Mouse (Mus musculus): ENCODE results near the gene Arhgap44.

Gene Arhgap44

DNA sequence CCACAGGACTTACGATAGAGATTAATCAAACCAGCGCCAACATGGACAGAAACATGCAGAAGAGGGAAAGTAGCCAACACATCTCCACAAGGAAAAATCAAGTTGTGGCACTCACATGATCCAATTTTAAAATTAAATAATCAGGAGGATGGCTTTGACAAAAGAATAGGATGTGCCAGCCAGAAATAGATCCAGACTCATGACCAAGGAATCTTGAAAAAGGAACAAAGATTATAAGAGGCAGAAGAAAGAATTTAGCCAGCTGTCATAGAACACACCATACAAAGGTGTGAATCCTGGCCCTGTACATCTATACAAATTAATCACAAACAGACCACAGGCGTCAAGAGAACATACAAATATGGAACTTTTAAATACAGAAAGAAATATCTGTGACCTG, 82.5 kb downstream of the Arhgap44 start:
- DNase-seq, result no peak

DNA sequence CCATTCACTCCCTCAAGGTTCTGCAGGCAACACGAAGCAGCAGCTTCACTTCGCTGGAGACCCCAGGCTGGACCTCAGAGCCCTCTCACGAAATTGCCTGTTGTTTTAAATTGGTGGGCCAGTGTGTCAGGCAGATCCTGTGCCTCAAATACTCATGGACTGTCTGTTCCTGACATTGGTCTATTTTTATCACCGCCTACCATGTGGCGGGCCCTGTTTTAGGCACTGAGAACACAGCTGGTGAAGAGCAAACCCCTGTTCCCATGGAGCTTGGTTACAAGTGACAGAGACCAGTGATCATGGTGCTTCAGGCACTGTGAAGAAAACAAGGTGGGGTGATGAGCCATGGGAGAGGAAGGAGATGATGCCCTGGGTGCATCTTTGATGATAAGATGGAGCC, 93.2 kb downstream of the Arhgap44 start:
- no peak for DNase-seq

DNA sequence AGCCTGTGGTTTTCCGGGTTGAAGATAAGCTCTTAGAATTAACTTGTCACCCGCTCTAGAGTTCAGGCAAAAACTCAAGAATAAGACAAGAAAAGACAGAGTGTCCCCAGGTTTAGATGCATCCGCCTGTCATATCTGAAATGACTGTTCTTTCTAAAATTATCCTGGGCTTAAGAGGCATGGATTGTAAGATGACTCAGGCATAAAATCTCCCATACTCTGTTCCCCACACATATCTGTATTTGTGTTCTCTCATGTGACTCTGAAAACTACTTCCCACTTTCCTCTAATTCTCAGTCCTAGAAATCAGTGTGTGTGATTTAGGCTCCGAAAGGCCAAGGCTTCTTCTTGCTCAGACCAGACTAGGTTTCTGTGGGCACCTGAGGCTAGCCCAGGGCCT, 93.7 kb downstream of the Arhgap44 start:
- no peak for DNase-seq

DNA sequence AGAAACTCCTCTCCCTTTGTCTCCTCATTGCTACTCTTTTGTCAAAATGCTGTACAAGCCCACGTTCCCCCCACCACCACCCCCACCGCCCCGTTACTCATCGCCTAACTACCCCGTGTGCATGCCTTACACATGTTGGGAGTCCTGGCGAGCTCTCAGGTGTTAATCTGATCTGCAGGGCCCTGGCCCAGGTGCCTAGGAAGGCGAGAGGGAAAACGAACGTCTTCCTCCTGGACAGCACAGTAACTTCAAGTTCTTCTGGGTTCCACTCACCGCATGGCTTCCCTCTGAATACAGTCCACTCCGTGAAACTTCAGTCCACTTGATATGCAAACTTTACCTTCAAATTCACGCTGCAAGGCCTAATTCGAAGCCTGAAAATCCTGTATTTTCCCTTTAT, 97.6 kb downstream of the Arhgap44 start:
- DNase-seq, result no peak

DNA sequence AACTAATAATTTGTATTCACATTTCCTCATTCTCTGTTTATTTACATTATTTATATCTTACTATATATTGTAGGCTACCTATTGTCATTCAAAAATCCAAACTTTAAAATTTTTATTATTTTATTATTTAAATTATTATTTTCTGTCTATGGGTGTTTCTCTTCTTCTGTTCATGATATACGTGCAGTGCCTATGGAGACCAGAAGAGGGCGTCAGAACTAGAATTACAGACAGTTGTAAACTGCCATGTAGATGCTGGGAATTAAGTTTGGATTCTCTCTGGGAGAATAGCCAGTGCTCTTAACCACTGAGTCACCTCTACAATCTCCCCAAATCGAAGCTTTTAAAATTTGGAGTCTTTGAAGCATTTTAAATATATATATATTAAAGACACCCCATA, 101.3 kb downstream of the Arhgap44 start:
- peak in 1 of 2 experiments; percentile 47 for DNase-seq

DNA sequence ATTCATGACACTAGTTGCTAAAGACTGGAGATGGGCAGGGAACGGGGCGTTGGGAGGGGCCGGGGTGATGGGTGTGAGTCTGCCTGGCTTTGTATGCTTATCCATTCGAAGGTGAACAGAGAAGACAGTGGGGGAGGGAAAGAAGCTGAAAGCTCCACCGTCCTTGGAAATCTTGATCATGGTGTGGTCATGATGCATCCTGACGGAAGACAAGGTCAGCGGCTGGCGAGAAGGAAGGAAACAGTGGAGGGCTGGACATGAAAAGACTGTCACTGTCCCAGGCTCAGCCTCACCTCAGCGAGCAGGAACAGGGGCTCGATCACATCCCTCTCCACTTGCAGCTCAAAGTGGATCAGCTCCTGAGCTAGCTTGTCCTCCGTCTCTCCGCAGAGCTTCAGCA, 103.2 kb downstream of the Arhgap44 start:
- DNase-seq, result no peak

DNA sequence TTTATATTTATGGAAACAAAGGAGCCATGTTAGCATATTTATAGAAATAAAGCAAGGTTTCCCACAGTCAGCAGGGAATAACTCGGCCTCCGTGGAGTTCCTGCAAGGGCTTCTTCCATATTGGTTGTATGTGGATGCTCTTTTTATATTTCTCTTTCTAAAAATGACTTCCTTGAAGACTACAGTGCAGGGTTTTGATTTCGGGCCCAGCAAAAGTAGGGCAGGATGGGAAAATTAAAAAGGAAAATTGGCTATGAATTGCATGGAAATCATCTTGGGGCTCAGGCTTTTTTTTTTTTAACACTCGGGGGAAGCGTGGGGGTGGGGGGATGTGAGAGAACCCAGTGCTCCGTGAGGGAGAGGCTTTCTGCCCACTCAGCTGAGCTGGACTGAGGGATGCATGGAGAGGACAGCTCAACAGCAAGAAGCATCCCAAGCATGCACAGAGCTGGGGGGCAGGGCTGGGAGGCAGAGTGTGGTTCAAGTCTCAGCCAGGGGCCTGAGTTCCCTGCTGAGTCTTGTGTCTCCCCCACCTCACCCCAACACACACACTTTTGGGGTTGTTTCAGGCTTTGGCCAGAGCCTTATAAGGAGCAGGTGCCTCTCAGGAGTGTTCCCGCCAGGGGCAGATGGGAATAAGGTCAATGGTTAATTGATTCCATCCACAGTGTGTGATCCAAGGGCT, 104.4 kb downstream of the Arhgap44 start:
- no peak for DNase-seq

DNA sequence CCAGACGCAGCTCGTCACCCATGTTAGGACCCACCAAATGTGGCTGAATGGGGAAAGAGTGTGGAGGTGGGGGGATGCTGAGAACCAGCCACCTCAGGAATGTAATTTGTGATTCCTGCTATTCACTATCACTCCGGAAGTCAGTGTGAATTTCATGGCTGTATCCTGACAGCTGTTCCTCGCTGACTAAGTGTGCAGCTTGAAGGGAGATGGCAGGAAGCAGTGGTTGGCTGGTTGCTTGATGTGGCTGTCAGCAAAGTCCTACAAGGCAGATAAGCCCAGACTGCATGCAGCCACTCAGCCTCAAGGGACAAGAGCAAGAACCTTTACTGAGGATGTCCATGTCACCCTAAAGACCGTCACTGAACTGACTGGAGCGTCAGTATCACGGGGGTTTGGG, 107.2 kb downstream of the Arhgap44 start:
- DNase-seq, result no peak

DNA sequence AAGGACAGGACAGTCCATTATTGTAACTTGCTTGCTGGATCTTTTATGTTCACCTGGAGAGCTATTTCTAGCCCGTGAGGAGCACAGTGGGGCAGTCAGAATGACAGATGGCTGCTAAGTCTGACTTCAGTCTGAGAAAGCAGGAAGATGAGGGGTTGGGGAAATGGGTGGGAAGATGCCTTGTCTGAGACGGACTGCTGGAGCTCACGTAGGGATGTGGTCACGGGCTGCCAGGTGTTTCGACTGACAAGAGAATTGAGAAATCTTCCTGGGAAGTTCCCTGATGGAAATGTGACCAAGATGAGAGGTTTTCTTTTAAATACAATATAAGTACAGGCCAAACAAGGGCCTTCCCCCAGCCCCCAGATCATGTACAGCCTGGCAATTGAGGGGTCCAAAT, 108.5 kb downstream of the Arhgap44 start:
- DNase-seq, result peak in 1 of 2 experiments; percentile 39

DNA sequence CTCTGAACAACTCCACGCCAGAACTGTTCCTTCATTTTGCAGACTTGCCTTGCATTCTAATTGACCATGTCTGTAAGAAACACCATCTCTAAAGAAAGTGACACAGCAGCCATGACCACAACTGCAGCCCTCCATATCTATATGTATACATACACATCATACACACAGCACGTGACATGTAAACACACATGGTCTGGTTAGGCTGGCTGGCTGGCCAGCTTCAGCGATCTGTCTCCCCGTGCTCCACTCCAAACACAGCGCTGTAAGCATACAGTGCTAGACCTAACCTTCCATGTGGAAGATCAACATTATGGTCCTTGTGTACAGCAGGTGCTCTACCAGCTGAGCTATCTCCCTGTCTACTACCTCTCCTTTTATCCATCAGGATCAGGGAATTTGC, 111.9 kb downstream of the Arhgap44 start:
- no peak for DNase-seq

DNA sequence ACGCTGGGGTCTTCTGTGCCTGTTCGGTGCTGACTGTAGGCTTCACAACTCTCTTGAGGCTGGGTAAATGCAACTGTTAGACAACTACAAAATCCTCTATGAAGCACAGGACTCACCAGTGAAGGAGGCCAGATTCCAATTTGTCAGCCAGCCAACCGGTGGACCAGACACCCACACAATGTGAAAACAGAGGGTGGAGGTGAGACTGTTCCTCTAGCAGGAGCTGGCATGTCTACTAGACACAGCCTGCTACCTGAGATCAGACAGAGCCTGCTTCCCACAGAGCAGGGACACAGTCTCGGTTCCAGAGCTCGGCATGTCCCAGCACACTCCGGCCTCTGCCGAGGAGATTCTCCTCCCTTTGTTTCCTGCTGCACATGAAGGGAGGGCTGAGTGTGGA, 113.7 kb downstream of the Arhgap44 start:
- peak; percentile 85 to 88 for DNase-seq

DNA sequence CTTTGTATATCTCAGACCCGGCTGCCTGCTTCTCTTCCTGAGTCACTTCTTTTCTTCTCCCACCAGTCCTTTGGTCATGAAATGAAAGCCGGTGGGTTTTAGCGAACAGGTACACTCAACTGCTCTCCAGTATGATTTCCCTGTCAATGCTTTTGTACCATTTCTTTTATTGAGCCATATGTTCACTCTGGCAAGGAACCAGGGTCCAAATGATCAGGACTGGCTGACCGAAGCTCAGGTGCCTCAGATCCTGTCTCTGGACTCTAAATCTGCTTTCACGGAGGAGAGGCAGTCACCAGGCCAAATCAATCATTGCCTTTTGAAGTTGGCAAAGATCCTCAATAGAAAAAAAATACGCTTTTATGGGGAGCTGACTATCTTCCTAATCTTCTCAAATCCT, 122.2 kb downstream of the Arhgap44 start:
- peak in 1 of 2 experiments; percentile 33 for DNase-seq

DNA sequence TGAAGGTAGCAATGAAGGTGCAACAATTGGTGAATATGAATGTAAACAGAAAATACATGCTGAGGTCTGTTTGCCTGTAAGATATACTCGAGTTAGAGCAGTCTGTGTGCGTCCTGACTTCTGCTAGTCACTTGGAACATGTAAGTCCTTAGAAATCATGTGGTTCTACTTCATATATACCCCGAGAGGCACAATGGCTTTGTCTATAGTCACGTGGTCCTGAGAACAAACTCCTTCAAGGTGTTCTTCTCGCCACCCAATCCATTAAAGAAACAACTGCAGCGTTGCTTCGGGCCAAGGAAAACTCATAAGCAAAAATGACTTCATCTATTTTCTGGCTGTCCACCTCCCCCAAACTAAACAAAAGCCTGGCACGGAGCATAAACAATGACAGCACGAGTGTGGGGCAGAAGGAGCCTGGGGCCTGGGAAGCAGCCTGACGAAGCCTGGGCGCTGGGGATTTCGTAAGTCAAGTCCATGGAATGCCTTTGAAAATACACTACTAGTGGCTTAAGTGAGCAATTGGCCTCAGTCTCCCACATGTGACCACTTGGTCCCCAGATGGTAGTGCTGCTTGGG, 123.2 kb downstream of the Arhgap44 start:
- DNase-seq, result no peak

DNA sequence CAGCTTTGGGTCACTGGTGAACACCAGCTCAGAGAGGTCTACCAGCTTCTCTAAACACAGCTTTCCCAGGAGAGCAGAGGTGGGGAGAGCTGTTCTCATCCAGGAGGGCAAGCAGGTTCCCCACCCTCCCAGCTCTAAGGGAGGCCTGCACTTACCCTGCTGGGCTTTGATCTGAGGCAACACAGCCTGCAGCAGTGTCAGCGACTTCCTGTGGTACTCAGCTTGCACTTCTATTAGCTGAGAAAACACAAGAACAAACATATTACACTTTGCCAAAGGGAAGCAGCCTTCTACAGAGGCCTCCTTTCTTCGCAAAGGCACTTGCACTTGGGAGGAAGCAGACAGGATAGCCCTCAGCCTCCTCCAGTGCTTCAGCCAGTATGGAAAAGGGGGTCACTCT, 123.8 kb downstream of the Arhgap44 start:
- no peak for DNase-seq

DNA sequence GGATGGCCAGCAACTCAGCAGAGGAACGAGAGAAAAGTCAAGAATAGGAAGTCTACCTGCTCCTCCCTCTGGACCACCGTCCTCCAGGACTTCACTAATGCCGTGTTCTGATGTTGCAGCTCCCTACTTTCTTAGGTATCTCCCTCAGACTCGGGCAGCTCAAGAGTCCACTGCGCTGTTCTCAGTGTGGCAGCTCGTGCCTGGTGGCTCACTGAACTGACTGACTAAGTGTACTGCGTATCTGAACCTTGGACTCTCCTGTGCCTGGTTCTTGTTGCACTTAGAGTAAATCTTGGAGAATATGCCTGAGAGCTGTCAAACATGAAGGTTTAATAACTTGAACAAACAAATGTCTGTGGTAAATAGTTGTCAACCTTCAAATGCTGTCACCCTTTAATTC, 130.5 kb downstream of the Arhgap44 start:
- DNase-seq, result no peak

DNA sequence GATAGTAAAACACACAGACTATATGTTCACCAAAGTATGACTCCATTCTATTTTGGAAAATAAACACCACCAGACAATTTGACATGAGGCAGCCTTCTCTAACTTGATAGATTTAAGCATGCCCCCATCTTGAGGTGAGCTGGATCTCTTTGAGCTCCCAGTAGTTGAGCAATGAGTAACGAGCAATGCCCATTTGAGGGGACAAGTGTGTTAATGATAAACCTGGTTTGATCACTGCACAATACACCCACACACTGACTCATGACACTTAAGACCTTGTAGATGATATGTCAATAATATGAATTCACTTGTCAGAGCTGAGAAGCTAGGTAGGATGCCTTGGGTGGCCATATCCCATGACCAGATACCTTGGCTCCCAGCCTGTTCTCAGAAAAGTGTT, 132.6 kb downstream of the Arhgap44 start:
- no peak for DNase-seq

DNA sequence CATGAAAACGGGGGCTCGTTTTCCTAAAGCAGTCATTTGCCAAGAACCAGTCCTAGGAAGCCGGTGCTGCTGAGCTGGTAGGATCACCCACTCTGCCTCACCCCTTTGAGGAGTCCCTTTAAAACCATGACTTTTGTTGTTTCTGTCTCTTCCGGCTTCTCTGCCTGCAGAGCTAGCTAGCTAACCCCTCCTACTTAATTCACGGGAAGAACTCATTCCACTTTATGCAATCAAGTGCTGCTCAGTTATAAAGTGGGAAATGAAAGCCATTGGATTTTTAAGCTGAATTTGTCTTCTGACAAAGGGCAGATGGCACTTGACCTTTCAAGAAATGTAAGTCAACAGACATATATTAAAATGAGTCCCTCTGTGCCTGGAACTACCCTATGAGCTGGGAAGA, 134.7 kb downstream of the Arhgap44 start:
- DNase-seq, result no peak

DNA sequence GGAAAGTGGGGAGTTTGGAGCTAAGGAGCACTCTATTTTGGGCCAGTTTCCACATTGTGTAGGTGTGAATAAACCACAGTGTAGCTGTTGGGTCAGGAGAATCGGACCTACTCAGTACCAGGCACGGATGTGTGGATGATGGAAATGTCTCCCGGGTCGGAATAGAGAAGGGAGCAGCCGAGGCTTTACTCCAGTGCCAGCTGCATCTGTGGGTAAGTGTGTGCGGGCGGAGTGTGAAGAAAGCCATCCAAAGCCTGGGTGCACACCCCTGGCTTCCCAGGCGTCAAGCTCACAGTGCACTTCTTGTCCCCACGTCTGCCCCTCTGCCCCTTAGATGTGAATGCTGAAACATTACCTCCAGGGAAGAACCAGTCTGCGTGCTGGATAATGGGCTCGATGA, 140.0 kb downstream of the Arhgap44 start:
- DNase-seq, result no peak

DNA sequence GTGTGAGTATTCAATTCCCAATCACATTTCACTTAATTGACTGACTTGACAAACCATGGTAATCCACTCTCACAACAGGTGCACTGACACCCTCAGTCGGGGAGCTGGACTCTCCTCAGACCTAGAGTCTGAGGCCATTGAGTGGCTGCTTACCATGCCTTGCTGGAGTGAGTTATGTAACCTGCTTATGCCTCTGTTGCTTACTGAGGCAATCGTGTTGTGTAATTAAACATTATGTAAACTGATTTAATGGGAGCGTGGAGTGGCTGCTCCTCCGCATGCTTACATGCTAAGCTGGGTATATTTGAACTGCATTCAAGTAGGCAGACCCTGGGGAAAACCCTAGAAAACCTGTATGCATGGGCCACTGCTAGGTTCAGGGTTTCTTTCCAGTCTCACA, 142.0 kb downstream of the Arhgap44 start:
- DNase-seq, result no peak

DNA sequence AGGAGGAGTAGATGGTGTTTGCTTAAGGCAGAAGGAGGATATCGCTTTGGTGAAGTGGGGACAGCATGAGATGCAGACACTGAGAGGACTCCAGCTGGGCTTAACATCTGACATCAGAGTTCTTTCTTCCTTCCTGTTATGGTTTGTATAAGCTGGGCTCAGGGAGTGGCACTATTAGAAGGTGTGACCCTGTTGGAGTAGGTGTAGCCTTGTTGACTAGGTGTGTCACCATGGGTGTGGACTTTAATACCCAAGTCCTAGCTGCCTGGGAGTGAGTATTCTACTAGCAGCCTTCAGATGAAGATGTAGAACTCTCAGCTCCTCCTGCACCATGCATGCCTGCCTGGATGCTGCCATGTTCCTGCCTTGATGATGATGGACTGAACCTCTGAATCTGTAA, 146.0 kb downstream of the Arhgap44 start:
- DNase-seq, result no peak

DNA sequence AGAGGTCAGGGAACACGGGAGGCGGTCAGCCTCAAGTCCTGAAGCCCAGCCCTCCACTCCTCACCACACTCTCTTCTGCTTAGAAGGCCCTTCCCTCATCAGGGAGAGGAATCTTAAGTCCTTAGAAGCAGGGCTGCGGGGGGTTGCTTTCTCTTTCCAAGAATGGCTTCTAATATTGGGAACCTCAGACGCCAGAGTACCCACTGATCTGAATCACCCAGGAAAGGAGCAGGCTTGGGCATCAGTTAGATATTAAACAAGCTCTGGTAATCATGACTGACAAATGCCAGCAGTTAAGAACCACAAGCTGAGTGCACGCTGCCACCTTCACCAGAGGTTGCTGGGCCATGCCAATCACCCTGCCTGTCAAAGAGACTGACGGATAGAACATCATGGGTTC, 148.9 kb downstream of the Arhgap44 start:
- DNase-seq, result no peak

DNA sequence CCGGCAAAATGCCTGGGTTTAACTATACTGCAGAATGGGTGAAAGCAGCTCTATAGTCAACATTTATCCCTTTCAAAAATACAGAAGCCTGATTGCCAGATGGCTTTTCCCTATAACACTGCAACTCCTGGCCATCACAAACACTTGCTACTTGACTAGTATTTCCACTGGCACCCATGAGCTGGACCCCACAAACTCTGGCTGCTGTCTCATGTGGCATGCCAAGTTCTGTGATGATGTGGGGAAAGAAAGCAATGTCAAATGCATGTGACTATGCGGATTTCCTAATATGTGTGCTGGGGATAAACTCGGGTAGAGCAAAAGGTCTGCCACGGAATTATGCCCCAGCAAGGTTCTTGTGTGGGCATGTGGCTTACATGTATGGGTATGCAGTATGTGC, 156.7 kb downstream of the Arhgap44 start:
- DNase-seq, result no peak

DNA sequence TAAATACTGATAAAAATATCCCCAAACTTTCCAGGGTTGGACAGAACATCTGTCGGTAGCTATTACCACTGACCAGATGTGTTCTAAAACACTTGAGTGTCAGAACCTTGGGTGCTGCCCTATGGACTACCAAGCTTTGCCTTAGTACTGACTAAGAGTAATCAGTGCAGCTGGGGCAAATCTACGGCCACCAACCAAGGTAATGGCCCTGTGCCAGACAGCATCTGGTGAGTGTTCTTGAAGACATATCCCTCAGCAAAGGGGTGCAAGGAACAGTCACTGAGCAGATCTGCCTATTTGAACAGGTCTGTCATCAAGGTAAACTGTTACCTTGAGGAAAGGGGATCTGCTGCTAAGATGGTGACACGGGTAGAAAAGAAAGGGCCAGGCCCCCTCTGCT, 157.9 kb downstream of the Arhgap44 start:
- no peak for DNase-seq

DNA sequence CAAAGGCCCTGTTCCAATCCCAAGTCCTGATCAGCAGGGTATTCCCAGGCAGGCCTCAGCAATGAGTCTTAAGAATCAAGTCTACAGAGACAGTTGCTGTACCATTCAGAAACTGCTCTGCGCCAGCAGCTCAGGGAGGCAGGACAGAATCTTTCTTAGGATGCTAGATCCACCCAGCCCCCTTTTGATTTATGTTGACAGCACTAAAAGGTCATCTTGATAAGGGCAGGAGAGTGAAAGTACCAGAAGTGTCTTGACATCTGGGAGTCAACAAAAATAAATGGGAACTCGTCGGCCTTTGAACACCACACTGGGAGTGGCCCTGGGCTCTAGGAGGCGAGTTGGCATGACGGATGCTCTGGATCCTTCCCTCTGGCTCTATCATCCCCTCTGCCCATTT, 159.2 kb downstream of the Arhgap44 start:
- DNase-seq, result no peak

DNA sequence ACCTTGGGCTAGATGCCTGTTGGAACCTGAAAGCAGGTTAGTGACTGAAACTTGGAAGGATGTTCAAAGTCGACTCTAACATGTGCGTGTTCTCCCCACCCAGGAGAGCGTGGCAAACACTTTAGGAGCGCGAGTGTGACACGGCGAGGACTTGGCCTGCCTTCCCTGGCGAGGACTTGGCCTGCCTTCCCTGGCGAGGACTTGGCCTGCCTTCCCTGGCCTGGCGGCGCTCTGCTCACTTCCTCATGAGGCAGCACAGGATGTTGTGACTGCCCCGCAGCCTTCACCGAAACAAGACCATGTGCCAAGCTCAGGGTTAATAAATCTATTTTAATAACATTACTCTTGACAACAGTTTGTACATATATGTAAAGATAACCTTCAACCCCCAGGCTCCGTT, 161.0 kb downstream of the Arhgap44 start:
- peak; percentile 62 to 63 for DNase-seq
